Mouse (Mus musculus) inflammation-experienced regulatory T-cells, adult 6 months (primary cell): ENCODE measurements around the gene Dmrtb1. TPM values are rescaled to one million over a fixed set of nuclear protein-coding genes. Genes with fewer than 3 reads are reported as not detected.

Source experiments
- ATAC-seq: one replicate; pipeline ENCODE4 v1.8.0; 2017
- polyA plus RNA-seq, 3 experiments: library from polyadenylated mRNA; unstranded; fragments of 100-300 nt; shearing (Covaris generic); gene quantifications; one replicate each; pipeline ENCODE4 v1.2.1; 2017

The Dmrtb1 gene
- polyA plus RNA-seq, 3 experiments from 2014 or later, result not detected

GRCm38 (mm10) chr4:107680311-107681098 is 3.5 kb downstream of the Dmrtb1 start:
- no peak for ATAC-seq

DNA sequence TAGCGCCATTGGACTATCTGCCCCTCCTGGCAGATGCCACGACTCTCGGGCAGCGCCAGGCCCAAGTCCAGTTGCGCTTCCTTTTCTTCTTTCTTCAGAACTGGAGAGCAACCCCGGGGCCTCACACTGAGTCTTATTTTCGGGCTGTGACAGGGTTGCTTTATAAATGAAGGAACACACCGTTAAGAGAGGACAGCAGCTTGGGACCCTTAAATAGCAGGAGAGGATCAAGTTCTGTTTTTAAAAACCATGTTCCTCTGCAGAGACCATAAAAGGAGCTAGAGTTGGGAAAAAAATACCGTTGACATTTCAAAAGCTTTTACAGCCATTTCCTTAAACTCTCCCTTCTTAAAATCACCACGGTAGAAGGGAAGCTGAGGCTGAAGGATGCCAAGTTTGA is 8.4 kb downstream of the Dmrtb1 start:
- ATAC-seq, result no peak

- no peak for ATAC-seq
Measured at GRCm38 (mm10) chr4:107674322-107674644, 9.7 kb downstream of the Dmrtb1 start.

GRCm38 (mm10) chr4:107673638-107674321 is 10.2 kb downstream of the Dmrtb1 start:
- peak; percentile 96 for ATAC-seq

DNA sequence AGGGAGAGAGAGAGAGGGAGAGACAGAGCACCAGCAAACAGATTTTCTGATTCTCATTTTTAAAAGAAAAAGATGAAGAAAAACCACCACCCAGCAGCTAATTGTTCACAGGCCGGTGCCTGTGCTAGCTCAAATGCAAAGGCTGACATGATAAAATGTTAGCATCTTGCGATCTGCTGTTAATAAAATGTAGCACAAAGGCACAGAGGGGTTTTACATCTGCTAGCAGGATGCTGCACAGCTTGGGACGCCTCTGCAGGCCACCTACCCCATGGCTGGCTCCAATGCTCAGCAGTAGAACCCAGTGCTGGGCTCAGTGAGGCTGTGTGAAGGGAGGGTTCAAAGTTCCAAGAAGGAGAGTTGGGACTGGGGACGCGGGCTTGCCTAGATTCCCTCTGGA is 13.3 kb downstream of the Dmrtb1 start:
- no peak for ATAC-seq

DNA sequence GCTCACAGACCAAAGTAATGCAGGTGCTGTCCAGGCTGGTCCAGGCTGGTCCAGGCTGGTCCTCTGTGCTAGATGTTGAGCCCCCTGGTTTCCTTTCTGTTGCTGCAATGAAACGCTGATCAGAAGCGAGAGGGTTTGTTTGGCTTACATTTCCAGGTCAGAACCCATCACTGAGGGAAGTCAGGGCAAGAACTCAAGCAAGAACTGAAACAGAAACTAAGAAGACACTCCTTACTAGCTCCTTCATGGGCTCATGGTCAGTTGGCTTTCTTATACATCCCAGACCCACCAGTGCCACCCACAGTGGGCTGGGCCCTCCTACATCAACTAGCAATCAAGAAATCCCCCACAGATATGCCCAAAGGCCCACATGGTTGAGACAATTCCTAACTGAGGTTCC is 15.5 kb downstream of the Dmrtb1 start:
- no peak for ATAC-seq

DNA sequence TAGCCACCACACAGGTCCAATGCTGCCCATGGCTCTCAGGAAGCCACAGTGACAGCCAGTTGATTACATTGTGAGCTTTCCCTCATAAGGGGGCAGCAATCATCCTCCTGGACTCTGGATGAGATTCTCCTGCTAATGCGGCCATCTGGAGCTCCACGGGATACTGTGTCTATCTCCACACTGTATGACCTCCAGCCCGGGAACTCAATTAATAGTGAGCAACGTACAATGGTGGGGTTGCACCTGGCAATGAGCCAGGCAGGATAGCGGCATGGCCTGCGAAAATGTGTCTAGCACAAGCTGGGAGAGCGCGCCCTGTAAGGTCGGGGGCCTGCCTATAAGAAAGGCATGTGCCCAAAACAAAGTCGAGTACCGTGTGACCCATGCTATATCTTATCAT is 23.4 kb downstream of the Dmrtb1 start:
- ATAC-seq, result no peak

DNA sequence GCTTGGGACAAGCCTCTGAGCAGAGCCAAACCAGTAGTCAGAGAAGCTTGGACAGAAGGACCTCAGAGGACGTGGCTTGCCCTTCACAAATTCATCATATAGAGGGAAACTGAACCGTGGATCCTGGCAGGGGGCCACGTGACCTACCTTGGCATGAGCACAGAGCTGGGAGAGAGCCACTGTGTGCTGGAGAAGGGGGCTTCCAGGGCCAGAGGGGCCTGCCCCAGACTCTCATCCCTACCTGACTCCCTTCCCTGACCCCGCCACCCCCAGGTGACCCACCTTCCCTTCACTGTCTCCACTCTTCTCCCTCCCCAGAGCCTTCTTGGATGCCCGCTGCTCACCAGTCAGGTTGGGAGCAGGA is 30.8 kb downstream of the Dmrtb1 start:
- no peak for ATAC-seq

GRCm38 (mm10) chr4:107652598-107653279 is 31.3 kb downstream of the Dmrtb1 start:
- no peak for ATAC-seq

DNA sequence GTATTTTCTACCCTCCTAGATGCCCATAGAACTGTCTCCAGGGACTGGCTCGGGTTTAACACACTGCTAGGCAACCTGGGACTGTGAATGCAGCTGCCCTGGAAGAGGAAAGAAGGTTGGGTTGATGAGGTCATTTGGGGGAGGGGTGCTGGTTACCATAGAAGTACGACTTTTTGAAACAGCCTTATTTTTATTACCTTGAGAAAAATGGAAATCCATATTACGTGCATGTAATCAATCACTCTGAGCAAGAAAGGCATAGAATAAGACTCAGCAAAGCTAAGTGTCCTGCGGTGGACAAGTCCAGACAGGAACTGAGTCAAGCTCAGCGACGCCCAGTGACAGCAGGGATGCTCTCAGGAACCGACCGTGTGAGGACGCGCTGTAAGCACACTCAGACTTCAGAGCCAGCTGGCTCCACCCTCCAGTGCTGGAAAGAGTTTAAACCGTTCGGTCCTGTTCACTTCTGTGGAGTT is 33.0 kb downstream of the Dmrtb1 start:
- ATAC-seq, result no peak

DNA sequence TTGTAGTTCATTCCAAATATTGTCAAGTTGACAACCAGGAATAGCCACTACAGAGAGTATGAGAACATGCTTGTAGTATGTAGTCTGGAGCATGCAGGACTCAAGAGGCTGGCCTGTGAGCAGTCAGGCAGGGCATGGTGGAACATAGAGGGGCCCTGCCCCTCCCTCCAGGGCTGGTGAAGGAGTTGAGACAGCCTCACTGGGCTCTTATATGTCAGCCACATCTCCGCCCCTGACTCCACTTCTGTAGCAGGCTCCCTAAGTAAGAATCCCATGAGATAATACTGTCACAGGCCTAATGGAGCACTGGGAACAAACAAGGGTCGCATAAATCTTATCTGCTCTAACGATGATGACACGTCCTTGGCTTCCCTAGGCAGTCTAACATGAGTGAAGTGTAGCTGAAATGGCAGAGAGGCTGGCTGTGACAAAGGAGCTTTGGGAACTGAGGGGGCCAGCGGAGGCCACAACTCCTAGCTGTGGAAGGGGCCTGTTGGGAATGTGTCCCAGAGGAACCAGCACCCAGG is 35.0 kb downstream of the Dmrtb1 start:
- ATAC-seq, result no peak

DNA sequence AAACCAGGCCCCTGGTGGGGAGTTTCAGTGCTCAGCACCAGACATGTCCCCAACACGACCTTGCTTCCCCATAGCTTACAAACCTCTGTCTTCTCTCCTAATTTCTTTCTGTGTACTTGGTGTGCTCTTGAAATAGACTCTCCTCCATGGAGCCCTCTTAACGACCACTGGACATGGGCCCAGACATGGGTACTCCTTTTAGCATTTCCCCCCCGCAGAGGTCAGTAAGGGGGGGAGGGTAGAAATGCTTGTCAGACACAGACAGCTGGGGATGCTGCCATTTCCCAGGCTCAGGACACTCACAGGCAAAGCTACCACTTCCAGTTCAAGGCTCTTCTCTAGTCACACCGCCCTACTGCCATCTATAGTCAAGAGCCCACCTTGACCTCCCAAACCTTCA is 42.4 kb downstream of the Dmrtb1 start:
- no peak for ATAC-seq

GRCm38 (mm10) chr4:107638303-107638702 is 45.7 kb downstream of the Dmrtb1 start:
- ATAC-seq, result no peak

- no peak for ATAC-seq
Measured at GRCm38 (mm10) chr4:107637670-107638069, 46.4 kb downstream of the Dmrtb1 start.

DNA sequence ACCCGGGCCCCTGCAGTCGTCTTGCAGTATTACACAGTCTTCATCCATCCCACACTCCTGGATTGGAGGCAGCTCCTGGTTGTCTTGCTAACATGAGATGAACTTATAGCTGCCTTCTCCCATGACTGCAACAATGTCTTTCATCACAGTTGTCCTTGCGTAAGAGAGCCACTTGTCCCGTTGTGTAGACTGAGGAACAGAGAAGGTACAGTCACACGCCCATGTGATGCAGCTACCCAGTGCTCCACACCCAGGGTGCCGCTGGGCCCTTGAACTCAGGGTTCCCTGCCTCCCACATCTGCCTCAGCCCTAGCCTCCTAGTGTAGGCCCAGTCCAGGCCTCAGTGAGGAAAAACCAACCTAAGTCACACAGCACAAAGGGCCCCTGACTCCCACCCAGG is 47.9 kb downstream of the Dmrtb1 start:
- ATAC-seq, result no peak

DNA sequence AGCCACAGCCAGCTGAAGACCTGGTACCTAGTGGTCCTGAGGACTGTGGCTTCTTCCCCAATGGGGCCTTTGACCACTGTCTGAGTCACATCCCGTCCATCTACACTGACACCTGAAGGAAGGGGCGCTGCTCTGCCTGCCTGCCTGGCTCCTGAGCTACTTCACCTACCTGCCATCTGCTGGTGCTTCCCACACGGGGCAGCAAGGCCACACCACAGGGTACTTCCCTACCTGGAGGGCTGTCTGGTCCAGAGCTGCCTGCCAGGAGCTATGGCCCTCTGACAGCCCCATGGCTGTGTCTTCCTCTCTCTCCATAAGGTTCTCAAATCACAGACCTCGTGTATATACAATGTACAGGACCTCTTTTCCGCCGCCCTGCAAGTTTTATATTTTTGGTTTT is 49.4 kb downstream of the Dmrtb1 start:
- no peak for ATAC-seq

GRCm38 (mm10) chr4:107628921-107629411 is 55.1 kb downstream of the Dmrtb1 start:
- ATAC-seq, result no peak

DNA sequence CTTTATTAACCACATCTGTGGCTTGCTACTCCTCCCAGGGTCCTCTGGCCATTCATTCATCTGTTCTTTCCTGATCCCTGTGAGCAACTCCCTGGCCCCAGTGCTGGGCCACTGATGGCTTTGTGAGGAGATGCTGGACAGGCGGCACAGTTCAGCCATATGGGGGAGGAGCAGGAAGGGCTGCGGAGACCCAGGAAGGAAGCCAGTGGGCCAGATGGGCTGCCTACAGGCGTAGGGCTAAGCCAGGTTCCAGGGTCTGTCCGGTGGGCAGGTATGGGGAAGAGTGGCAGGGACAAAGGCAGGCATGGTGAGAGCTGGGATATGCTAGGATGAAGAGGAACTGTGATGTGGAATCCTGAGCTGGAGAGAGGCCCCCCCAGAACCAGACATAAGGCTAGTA is 55.8 kb downstream of the Dmrtb1 start:
- no peak for ATAC-seq

Other genes with a start within 250 kb of the Dmrtb1 start
- under 1 TPM in 1 of 3 experiments, not detected in 2; 0.30 TPM for gene Glis1, start 249.6 kb downstream of the Dmrtb1 start, polyA plus RNA-seq
- 1 to 10 TPM; 1.2 to 1.5 (median 1.2) TPM for gene Lrp8, start 118.0 kb upstream of the Dmrtb1 start, polyA plus RNA-seq
- gene Magoh, start 195.5 kb upstream of the Dmrtb1 start, polyA plus RNA-seq, result 100 to 1,000 TPM; 115 to 162 (median 117) TPM
- gene 0610037L13Rik, start 205.6 kb upstream of the Dmrtb1 start, polyA plus RNA-seq, result 10 to 100 TPM; 37.6 to 66.3 (median 55.8) TPM
- gene Cpt2, start 239.4 kb upstream of the Dmrtb1 start, polyA plus RNA-seq, result 10 to 100 TPM; 14.4 to 23.5 (median 22.0) TPM